Mouse (Mus musculus) limb, embryonic 13.5 days (tissue): Measurements from ENCODE around the gene Zcwpw1. TPM values are rescaled to one million over a fixed set of nuclear protein-coding genes. Genes with fewer than 3 reads are reported as not detected.

Experiments
- ATAC-seq: fragments of 200-750 bp; cut with Nextera tagmentation; 2 replicates; pipeline ENCODE4 v1.8.0; 2017; ENCODE audit warnings: low read depth, moderate number of reproducible peaks, moderate TSS enrichment; ENCODE audit not compliant: low FRiP score
- H3K27ac ChIP-seq: fragments of 300-500 bp; sonication (generic); 2 replicates; pipeline ENCODE4 v1.5.1; 2015; ENCODE audit warnings: inconsistent platforms, mild to moderate bottlenecking, moderate library complexity
- H3K27me3 ChIP-seq: fragments of 300-500 bp; sonication (generic); 2 replicates; pipeline ENCODE4 v1.6.1; 2015; ENCODE audit warnings: mild to moderate bottlenecking, inconsistent platforms
- H3K36me3 ChIP-seq: fragments of 300-500 bp; sonication (generic); 2 replicates; pipeline ENCODE4 v1.6.1; 2015; ENCODE audit warnings: inconsistent platforms, mild to moderate bottlenecking, moderate library complexity
- H3K4me1 ChIP-seq: fragments of 300-500 bp; sonication (generic); 2 replicates; pipeline ENCODE4 v1.6.1; 2015; ENCODE audit warnings: inconsistent platforms
- H3K4me2 ChIP-seq: fragments of 300-500 bp; sonication (generic); replicated peaks from 2 replicates; pipeline ENCODE4 v1.6.1; 2015; ENCODE audit warnings: inconsistent platforms, mild to moderate bottlenecking, moderate library complexity
- H3K4me3 ChIP-seq: fragments of 300-500 bp; sonication (generic); 2 replicates; pipeline ENCODE4 v1.5.1; 2015; ENCODE audit warnings: moderate library complexity, mild to moderate bottlenecking, inconsistent platforms
- H3K9ac ChIP-seq: fragments of 300-500 bp; sonication (generic); 2 replicates; pipeline ENCODE4 v1.6.1; 2015; ENCODE audit warnings: mild to moderate bottlenecking, inconsistent platforms
- H3K9me3 ChIP-seq: fragments of 300-500 bp; sonication (generic); 2 replicates; pipeline ENCODE4 v1.6.1; 2016; ENCODE audit warnings: inconsistent platforms
- WGBS: fragments of 180-500 bp; shearing (Covaris S2); methylation state at CpG from one replicate; pipeline ENCODE4 v1.1.7; 2015; 5-methylcytosine and 5-hydroxymethylcytosine counted together
- polyA plus RNA-seq: library from polyadenylated mRNA; unstranded; fragments of >200 nt; fragmentation: Nextera tagmentation; extraction: Ambion mirVana; gene quantifications from 2 replicates; pipeline ENCODE4 v1.2.1, GENCODE M21; 2015

Gene Zcwpw1
- polyA plus RNA-seq, 1 experiment from 2014 or later: 36.0 TPM

DNA sequence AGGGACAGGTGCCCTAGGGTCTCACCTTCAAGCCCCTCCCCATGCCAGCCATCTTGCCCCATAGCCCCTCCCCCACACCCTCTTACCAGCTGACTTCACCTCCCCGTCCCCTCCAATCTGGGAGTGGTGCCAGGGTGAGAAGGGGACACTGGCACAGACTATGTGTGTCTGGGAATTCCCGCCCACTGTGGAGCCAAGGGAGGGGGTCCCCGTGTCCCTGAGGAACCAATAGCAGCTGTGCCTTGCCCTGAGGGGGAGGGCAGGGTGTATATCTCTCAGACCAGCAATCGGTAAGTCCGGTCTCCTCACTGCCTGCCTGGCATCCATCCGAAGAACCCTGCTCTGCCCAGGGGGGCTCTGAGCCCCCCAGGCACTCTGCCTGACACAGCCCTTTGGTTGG is 29.7 kb upstream of the Zcwpw1 start:
- ATAC-seq: no peak
- Histone ChIP-seq H3K4me3 (no peak overlapping the region), H3K36me3 (peaks cover 59% of the 10 kb centered on the region), H3K9ac (peak overlapping the region; percentile 2; the same call in 1 of the 2 replicates), H3K9me3 (no peaks in the 10 kb centered on the region), H3K27ac (no peak overlapping the region), H3K4me2 (no peak overlapping the region), H3K4me1 (peaks cover 7% of the 10 kb centered on the region; the same call in 1 of the 2 replicates), H3K27me3 (no peaks in the 10 kb centered on the region)
- WGBS: 76% methylated on average over 6 of the region's 6 CpGs

DNA sequence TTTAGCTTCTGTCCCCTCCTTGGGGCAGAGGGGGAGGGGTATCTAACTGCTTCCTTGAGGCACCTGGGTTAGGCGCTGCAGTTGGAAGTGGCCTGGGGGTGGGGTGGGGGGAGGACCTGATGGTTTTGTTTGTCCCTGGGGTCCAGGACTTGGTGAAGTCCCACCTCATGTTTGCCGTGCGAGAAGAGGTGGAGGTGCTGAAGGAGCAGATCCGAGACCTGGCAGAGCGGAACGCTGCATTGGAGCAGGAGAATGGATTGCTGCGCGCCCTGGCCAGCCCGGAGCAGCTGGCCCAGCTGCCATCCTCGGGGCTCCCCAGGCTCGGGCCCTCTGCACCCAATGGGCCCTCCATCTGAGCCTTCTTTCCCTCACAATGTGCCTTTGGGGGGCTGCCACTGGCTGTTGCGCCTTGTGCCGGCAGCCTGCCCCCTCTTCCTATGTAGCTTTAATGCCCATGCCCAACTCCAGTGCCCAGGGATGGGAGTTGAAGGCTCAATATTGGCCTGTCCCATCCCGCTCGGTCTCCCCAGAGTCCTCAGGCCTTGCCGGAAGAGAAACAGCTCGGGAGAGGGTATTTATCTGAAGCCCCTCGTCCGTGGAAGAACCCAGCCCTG is 28.6 kb upstream of the Zcwpw1 start:
- Histone ChIP-seq H3K4me2 (no peak overlapping the region), H3K4me1 (0 out of 2 replicates have a peak, but pooled peaks cover 7% of the 10 kb centered on the region), H3K27me3 (no peaks in the 10 kb centered on the region), H3K27ac (0 out of 2 replicates have a peak overlapping the region, but pooled peaks have one; percentile 3), H3K9me3 (no peaks in the 10 kb centered on the region), H3K4me3 (no peak overlapping the region), H3K36me3 (peaks cover 48% of the 10 kb centered on the region), H3K9ac (no peak overlapping the region)
- 90% methylated on average over 19 of the region's 19 CpGs for WGBS
- ATAC-seq: no peak

DNA sequence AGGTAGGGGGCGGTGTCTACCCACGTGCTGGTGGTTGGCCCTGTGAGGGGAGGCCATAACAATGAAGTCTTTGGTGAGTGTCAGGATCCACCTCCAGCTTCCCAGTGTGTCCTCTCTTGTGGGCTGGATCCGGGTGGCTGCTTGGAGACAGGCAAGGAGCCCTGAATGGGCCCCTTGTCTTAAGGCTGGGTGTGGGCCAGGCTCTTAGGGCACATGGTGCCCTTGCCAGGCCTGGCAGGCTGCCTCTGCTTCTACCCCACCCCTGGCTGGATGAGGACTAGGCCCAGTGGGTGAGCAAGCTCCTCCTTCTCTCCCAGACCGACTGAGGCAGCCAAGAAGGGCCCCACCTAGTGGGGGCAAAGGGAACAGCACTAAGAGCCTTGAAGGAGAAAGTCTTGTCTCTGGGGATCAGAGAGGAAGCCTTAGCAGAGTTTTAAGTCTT is 27.6 kb upstream of the Zcwpw1 start:
- 36% methylated on average over 4 of the region's 4 CpGs for WGBS
- Histone ChIP-seq H3K4me3 (no peak overlapping the region), H3K27me3 (no peaks in the 10 kb centered on the region), H3K9ac (no peak overlapping the region), H3K4me2 (no peak overlapping the region), H3K36me3 (peaks cover 44% of the 10 kb centered on the region), H3K9me3 (no peaks in the 10 kb centered on the region), H3K4me1 (0 out of 2 replicates have a peak, but pooled peaks cover 7% of the 10 kb centered on the region), H3K27ac (0 out of 2 replicates have a peak overlapping the region, but pooled peaks have one; percentile 3)
- ATAC-seq: peak; percentile 37; the same call in 1 of the 2 replicates

DNA sequence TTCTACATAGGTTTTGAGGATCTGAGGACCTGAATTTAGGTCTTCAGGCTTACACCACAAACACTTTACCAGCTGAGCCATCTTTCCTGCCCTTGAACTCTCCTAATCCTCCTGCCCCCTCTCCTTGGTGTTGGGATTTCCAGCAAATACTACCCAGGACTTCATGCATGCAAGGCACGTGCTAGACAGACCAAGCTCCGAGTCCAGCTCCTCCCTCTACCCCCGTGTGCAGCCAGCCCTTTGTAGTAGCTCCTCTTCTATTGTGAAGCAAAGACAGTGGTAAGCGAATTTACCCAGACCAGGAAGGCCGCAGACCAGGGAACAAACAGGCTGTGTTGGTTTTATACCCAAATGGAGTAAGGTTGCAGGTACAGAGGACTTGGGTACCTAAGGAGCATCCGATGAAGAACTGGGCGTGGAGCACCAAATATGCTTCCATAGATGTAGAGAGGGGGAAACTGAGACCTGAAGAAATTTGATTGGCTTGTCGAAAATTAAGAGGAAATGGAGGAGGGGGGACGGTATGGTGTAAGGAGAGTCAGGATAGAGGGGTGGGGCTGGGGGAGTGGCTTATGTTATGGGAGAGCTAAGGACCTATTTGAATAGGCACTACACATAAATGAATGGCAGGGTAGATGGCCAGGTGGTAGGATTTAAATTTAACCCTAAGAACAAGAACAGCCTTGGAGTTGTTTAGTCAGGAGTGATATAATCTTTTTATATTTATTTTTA is 22.8 kb upstream of the Zcwpw1 start:
- 65% methylated on average over 9 of the region's 9 CpGs for WGBS
- Histone ChIP-seq H3K4me1 (0 out of 2 replicates have a peak, but pooled peaks cover 4% of the 10 kb centered on the region), H3K9me3 (no peaks in the 10 kb centered on the region), H3K9ac (no peak overlapping the region), H3K27ac (no peak overlapping the region), H3K4me3 (no peak overlapping the region), H3K27me3 (no peaks in the 10 kb centered on the region), H3K36me3 (peaks cover 5% of the 10 kb centered on the region; the same call in 1 of the 2 replicates), H3K4me2 (no peak overlapping the region)
- no peak for ATAC-seq

DNA sequence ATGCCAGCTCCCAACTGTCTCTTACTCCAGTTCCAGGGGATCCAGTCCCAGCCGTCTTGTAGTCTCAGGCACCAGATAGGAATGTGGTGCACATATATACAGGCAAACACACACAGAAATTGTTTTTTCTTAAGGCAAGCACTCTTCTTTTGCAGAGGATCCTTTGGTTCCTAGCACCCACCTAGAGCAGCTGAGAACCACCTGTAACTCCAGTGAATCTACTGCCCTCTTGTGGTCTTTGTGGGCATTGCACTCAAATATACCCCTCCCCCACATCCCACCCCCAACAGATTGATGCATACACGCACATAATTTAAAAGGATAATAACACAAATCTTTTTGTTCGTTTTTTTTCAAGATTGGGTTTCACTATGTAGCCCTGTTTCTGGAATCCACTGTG is 21.3 kb upstream of the Zcwpw1 start:
- Histone ChIP-seq H3K9me3 (no peaks in the 10 kb centered on the region), H3K4me1 (no peaks in the 10 kb centered on the region), H3K4me3 (no peak overlapping the region), H3K27me3 (no peaks in the 10 kb centered on the region), H3K4me2 (no peak overlapping the region), H3K27ac (no peak overlapping the region), H3K36me3 (no peaks in the 10 kb centered on the region), H3K9ac (no peak overlapping the region)
- no peak for ATAC-seq
- WGBS: 45% methylated on average over 3 of the region's 3 CpGs

DNA sequence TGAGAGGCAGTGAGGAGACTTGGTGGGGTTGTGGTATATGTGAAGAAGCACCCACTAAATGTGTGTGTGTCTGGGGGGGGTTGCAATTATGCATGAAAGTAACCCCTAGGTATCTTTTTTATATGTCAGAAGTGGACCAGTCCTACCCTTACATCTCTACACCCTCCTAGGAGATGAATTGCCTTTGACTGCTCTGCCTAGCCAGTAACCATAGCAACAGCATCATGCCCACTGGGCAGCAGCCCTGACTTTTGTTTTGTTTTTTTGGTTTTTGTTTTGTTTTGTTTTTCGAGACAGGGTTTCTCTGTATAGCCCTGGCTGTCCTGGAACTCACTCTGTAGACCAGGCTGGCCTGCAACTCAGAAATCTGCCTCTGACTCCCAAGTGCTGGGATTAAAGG is 19.1 kb upstream of the Zcwpw1 start:
- no peaks in the 10 kb centered on the region for H3K36me3 ChIP-seq
- H3K9me3 ChIP-seq: no peaks in the 10 kb centered on the region
- H3K9ac ChIP-seq: no peak overlapping the region
- H3K27ac ChIP-seq: no peak overlapping the region
- no peak for ATAC-seq
- no peaks in the 10 kb centered on the region for H3K4me1 ChIP-seq
- H3K27me3 ChIP-seq: no peaks in the 10 kb centered on the region
- 57% methylated on average over 1 of the region's 1 CpGs for WGBS
- no peak overlapping the region for H3K4me3 ChIP-seq
- no peak overlapping the region for H3K4me2 ChIP-seq

DNA sequence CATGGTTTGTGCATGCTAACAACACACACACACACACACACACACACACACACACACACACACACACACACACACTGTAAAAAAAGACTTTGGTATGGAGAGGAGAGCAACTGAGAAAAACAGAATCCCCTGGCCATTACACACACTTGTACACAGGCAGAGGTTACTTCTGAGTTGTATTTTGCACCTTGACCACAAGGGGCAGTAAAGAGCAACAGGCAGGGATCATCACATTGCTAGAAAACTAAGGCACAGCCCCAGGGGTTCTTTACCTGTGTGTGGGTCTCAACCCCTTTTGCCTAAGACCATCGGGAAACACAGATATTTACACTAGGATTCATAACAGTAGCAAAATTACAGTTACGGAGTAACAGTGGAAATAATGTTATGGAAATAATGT is 16.9 kb upstream of the Zcwpw1 start:
- no peaks in the 10 kb centered on the region for H3K9me3 ChIP-seq
- ATAC-seq: no peak

DNA sequence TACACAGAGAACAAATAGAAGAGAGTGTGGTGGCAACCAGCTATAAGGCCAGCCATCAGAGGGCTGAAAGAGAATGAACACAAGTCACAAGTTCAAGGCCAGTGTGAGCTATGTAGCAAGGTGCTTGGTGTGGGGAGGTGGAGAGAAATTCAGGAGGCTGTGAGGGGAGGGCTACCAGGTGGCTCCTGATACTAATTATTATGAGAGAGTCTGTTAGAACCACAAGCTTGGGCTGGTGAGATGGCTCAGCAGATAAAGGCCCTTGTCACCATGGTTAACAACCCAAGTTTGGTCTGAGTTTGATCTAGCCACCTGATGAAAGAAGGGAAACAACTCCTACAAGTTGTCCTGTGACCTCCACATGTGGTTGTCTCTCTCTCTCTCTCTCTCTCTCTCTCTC is 14.8 kb upstream of the Zcwpw1 start:
- Histone ChIP-seq H3K4me2 (no peak overlapping the region), H3K27me3 (no peaks in the 10 kb centered on the region), H3K9ac (no peak overlapping the region), H3K4me3 (no peak overlapping the region), H3K4me1 (peaks cover 11% of the 10 kb centered on the region), H3K27ac (no peak overlapping the region), H3K36me3 (no peaks in the 10 kb centered on the region), H3K9me3 (no peaks in the 10 kb centered on the region)
- no peak for ATAC-seq

More for the DNA sequence above, 16.9 kb upstream of the Zcwpw1 start:
- Histone ChIP-seq H3K4me2 (no peak overlapping the region), H3K36me3 (no peaks in the 10 kb centered on the region), H3K9ac (no peak overlapping the region), H3K4me3 (no peak overlapping the region), H3K4me1 (no peaks in the 10 kb centered on the region), H3K27me3 (no peaks in the 10 kb centered on the region), H3K27ac (no peak overlapping the region)
- 36% methylated on average over 2 of the region's 2 CpGs for WGBS

DNA sequence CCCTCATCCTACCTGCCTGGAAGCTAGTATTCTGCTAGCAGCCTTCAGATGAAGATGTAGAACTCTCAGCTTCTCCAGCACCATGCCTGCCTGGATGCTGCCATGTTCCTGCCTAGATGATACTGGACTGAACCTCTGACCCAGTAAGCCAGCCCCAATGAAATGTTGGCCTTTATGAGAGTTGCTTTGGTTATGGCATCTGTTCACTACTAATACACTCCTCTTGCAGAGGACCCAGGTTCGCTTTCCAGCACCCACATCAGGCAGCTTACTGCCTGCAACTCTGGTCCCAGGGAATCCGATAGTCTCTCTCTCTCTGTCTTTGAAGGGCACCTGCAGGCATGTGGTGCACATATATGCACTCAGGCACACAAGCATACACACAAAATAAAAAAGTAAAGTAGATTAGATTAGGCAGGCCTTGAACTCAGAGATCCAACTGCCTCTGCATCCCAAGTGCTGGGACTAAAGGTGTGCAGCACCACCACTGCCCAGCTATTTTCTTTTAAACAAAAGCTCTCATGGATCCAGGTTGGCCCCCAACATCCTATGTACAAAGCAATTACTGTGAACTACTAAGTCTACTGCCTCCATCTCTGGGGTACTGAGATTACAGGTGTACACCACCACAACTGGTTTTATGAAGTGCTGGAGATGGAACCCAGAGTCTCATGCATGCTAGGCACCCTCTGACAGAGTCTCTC is 11.9 kb upstream of the Zcwpw1 start:
- H3K9ac ChIP-seq: no peak overlapping the region
- H3K27ac ChIP-seq: peak overlapping the region; percentile 39; the same call in 1 of the 2 replicates
- WGBS: 93% methylated on average over 2 of the region's 2 CpGs
- peaks cover 30% of the 10 kb centered on the region for H3K4me1 ChIP-seq
- ATAC-seq: no peak
- H3K27me3 ChIP-seq: no peaks in the 10 kb centered on the region
- no peaks in the 10 kb centered on the region for H3K9me3 ChIP-seq
- H3K36me3 ChIP-seq: peaks cover 8% of the 10 kb centered on the region
- peak overlapping the region; percentile 28 for H3K4me2 ChIP-seq
- no peak overlapping the region for H3K4me3 ChIP-seq

DNA sequence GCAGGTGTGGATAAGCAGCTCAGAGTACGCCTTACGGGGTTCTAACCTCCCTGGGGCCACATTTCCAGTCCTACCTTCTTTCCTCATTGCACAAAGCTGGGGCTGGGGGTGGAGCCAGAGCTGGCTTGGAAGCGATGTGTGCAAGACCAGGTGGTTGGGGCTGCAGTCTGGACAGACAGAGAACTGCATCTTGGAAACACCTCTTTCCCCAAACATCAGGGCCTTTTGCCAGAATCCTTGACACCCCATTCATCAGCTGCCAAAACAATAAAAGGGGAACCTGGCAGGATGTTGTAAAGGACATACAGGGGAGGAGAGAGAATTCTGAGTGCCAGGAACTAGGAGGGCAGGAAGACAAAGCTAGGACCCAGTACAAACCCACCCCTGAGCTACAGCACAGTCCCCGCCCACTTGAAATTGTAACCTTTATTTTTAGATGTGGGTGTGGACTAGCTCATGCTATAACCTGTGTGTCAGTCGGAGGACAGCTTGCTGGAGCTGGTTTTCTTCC is 11.1 kb upstream of the Zcwpw1 start:
- H3K4me1 ChIP-seq: peaks cover 30% of the 10 kb centered on the region
- H3K9ac ChIP-seq: no peak overlapping the region
- ATAC-seq: peak; percentile 37; the same call in 1 of the 2 replicates
- no peaks in the 10 kb centered on the region for H3K9me3 ChIP-seq
- H3K36me3 ChIP-seq: peaks cover 15% of the 10 kb centered on the region
- H3K4me2 ChIP-seq: peak overlapping the region; percentile 28
- no peak overlapping the region for H3K4me3 ChIP-seq
- WGBS: 30% methylated on average over 5 of the region's 5 CpGs
- H3K27me3 ChIP-seq: no peaks in the 10 kb centered on the region
- peak overlapping the region; percentile 39; the same call in 1 of the 2 replicates for H3K27ac ChIP-seq

DNA sequence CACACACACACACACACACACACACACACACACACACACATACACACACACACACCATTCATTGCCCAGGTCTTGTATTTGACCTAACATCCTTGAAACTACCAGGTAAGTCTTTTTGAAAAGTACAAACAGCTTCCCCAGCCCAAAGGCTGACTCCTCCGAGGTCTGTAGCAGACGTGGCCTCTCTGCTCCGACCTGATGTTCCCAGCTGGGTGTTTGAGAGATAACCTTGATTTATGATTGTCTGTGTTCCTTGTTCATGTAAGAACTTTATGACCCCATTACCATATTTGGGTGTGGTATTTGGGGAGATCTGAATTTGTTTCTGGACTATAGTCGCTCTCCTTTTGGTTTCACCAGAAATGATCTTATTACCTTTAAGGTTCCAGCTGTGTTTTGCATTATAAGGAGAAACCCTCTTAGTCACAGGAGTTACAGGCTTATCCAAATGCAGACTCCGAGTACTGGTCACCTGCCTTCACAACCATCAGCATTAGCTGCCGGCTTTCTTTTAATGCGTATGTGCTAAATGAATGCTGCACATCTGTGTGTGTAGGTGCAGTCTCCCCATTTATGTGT is 10.2 kb upstream of the Zcwpw1 start:
- no peak overlapping the region for H3K9ac ChIP-seq
- H3K36me3 ChIP-seq: peaks cover 24% of the 10 kb centered on the region
- H3K27me3 ChIP-seq: no peaks in the 10 kb centered on the region
- no peak overlapping the region for H3K4me3 ChIP-seq
- ATAC-seq: no peak
- peaks cover 30% of the 10 kb centered on the region for H3K4me1 ChIP-seq
- WGBS: 70% methylated on average over 7 of the region's 7 CpGs
- H3K4me2 ChIP-seq: no peak overlapping the region
- H3K27ac ChIP-seq: no peak overlapping the region
- H3K9me3 ChIP-seq: no peaks in the 10 kb centered on the region
